Mouse (Mus musculus) megakaryocyte progenitor cell, adult 5-6 weeks (primary cell): ENCODE results near the gene Ifngr1. TPM values are rescaled to one million over a fixed set of nuclear protein-coding genes. Genes with fewer than 3 reads are reported as not detected.
A peak's percentile ranks its signal among the peaks of the same experiment; 100 is the strongest.

Experiments used
- ATAC-seq: replicated peaks from 2 replicates; pipeline ENCODE4 v1.8.0; 2016; ENCODE audit warnings: mild to moderate bottlenecking, moderate TSS enrichment, inconsistent platforms; ENCODE audit not compliant: poor library complexity
- total RNA-seq, 2 experiments: library from RNA; stranded (forward) in 1 of 2; stranded (reverse) in 1 of 2; fragments of 157-497, 149-512 nt in 1 of 2; fragments of 200-1000 nt in 1 of 2; gene quantifications; 2 replicates each; pipeline versions ENCODE4 v1.2.3 to v1.2.4; 2015 to 2017

The Ifngr1 gene
- total RNA-seq (2015) (384 and 439 TPM in 2 replicates), total RNA-seq (2017) (295 and 330 TPM in 2 replicates)

GRCm38 (mm10) chr10:19591641-19592441 is at the start of gene Ifngr1:
Gene Ifngr1, plus strand, starts transcription at chr10:19591949.
- ATAC-seq, result peak; percentile 83

GRCm38 (mm10) chr10:19546825-19547224 is 44.9 kb upstream of the Ifngr1 start:
- no peak for ATAC-seq

GRCm38 (mm10) chr10:19548016-19548415 is 43.7 kb upstream of the Ifngr1 start:
- no peak for ATAC-seq

GRCm38 (mm10) chr10:19548491-19548890 is 43.3 kb upstream of the Ifngr1 start:
- ATAC-seq, result no peak

- no peak for ATAC-seq
Observed at GRCm38 (mm10) chr10:19551585-19551984, 40.2 kb upstream of the Ifngr1 start.

- ATAC-seq, result peak; percentile 14; the same call in 1 of the 2 replicates
Observed at GRCm38 (mm10) chr10:19553857-19554256, 37.9 kb upstream of the Ifngr1 start.

- ATAC-seq, result no peak
Observed at GRCm38 (mm10) chr10:19557696-19558095, 34.1 kb upstream of the Ifngr1 start.

GRCm38 (mm10) chr10:19559565-19560165 is 32.1 kb upstream of the Ifngr1 start:
- peak; percentile 70 for ATAC-seq

- ATAC-seq, result peak; percentile 92
Observed at GRCm38 (mm10) chr10:19562598-19562997, 29.2 kb upstream of the Ifngr1 start.

GRCm38 (mm10) chr10:19563443-19563861 is 28.3 kb upstream of the Ifngr1 start:
- ATAC-seq, result no peak

- ATAC-seq, result no peak
Observed at GRCm38 (mm10) chr10:19567481-19567880, 24.3 kb upstream of the Ifngr1 start.

GRCm38 (mm10) chr10:19570288-19570687 is 21.5 kb upstream of the Ifngr1 start:
- ATAC-seq, result peak; percentile 77

- ATAC-seq, result peak; percentile 51
Observed at GRCm38 (mm10) chr10:19570716-19571115, 21.0 kb upstream of the Ifngr1 start.

GRCm38 (mm10) chr10:19577571-19577970 is 14.2 kb upstream of the Ifngr1 start:
- ATAC-seq, result no peak

GRCm38 (mm10) chr10:19578001-19578400 is 13.7 kb upstream of the Ifngr1 start:
- ATAC-seq, result no peak

- ATAC-seq, result no peak
Observed at GRCm38 (mm10) chr10:19578409-19578986, 13.3 kb upstream of the Ifngr1 start.

GRCm38 (mm10) chr10:19580660-19581059 is 11.1 kb upstream of the Ifngr1 start:
- no peak for ATAC-seq

- peak; percentile 39 for ATAC-seq
Observed at GRCm38 (mm10) chr10:19581844-19582582, 9.7 kb upstream of the Ifngr1 start.

GRCm38 (mm10) chr10:19582806-19583430 is 8.8 kb upstream of the Ifngr1 start:
- ATAC-seq, result 0 out of 2 replicates have a peak, but pooled peaks have one; percentile 2

GRCm38 (mm10) chr10:19584064-19584463 is 7.7 kb upstream of the Ifngr1 start:
- ATAC-seq, result peak; percentile 65

GRCm38 (mm10) chr10:19584846-19585245 is 6.9 kb upstream of the Ifngr1 start:
- 0 out of 2 replicates have a peak, but pooled peaks have one; percentile 16 for ATAC-seq
